Comparison of ENCODE assay signal across 9 mouse cellular contexts in genomic region chr11:61028211-61028950, GRCm38 (mm10). TPM values are rescaled to one million over a fixed set of nuclear protein-coding genes. Genes with fewer than 3 reads are reported as not detected.
DNase-seq lines count a peak whose midpoint lies in the region; ATAC-seq and TF ChIP-seq lines count a peak whose summit lies in the region.
"Had no signal": no experiment of that assay in that cellular context is flagged by ENCODE, and none has a peak within 500 bp of the region (broad histone marks: within the 10 kb centered on the region; RNA-seq: fewer than 3 reads in every experiment).

No protein-coding gene starts in this region.

- no peak overlapping the region for H3K4me3 ChIP-seq in lung, adult 2 months (replicated peaks; ENCODE audit: extremely low read depth, low read depth, low read length)
- H3K4me3 ChIP-seq in neural tube, embryonic 13.5 days, result no peak overlapping the region

- TF ChIP-seq POLR2A in lung, adult 2 months (IDR thresholded peaks at IDR 0.05; ENCODE audit: borderline replicate concordance, extremely low read depth, low read depth, low read length), result no peak

- TF ChIP-seq CTCF in lung, adult 2 months (IDR thresholded peaks at IDR 0.05; ENCODE audit: insufficient read depth, low read length), result no peak

- H3K36me3 ChIP-seq in neural tube, embryonic 13.5 days, result no peaks in the 10 kb centered on the region

- H3K9me3 ChIP-seq in neural tube, embryonic 13.5 days, result no peaks in the 10 kb centered on the region

- no peak for ATAC-seq in neural tube, embryonic 13.5 days (ENCODE audit: low read depth)
- ATAC-seq: liver, postnatal 0 days had no signal

- H3K4me2 ChIP-seq in neural tube, embryonic 13.5 days, result no peak overlapping the region

- 58% methylated on average over 11 of the region's 11 CpGs for WGBS in lung, adult 2 months
- 53% methylated on average over 11 of the region's 11 CpGs for WGBS in neural tube, embryonic 13.5 days

- peak; percentile 9 to 16 for DNase-seq in lung, adult 18-20 months
- DNase-seq in lung, adult 2 months, result no peak
- peak; percentile 57 to 69 for DNase-seq in cerebellum, postnatal 25 days
- peak; percentile 68 for DNase-seq in kidney, adult 9 months
- no peak for DNase-seq in right cerebral cortex, postnatal 36 days (ENCODE audit: low spot score in 2 of 2)
- DNase-seq in layer of hippocampus, postnatal 36 days, result no peak
- DNase-seq in thymus, postnatal 25 days, result no peak
- DNase-seq: liver, postnatal 0 days had no signal

- no peak overlapping the region for H3K27ac ChIP-seq in neural tube, embryonic 13.5 days (replicated peaks)

- 0 out of 2 replicates have a peak overlapping the region, but pooled peaks have one; percentile 32 for H3K9ac ChIP-seq in neural tube, embryonic 13.5 days
- H3K9ac ChIP-seq: liver, postnatal 0 days had no signal

- H3K4me1 ChIP-seq in lung, adult 2 months (ENCODE audit: control insufficient read depth, insufficient read depth, low read length), result no peaks in the 10 kb centered on the region
- H3K4me1 ChIP-seq in neural tube, embryonic 13.5 days (replicated peaks), result peaks cover 48% of the 10 kb centered on the region

- H3K27me3 ChIP-seq in neural tube, embryonic 13.5 days, result peaks cover 27% of the 10 kb centered on the region

RNA-seq across cellular contexts. Expression of gene Kcnj12, which starts 6.0 kb away (rescaled TPM):
- polyA plus RNA-seq in lung, adult 2 months (2012; rRNA removed), result 5.3 and 5.8 TPM in 2 replicates
- polyA plus RNA-seq in neural tube, embryonic 13.5 days (2015; fragmentation: Nextera tagmentation; extraction: Ambion mirVana), result 7.8 and 8.1 TPM in 2 replicates
- 1 to 10 TPM; 6.0 to 6.9 TPM for total RNA-seq in layer of hippocampus, postnatal 36 days (2021)
- polyA plus RNA-seq: liver, postnatal 0 days had no signal

Comparison
In these comparisons a context has a peak if more than half of its experiments do, and no peak if none do; other contexts are left out.
1. DNase-seq: peak in lung, adult 18-20 months (2 of 2), cerebellum, postnatal 25 days (2 of 2) and kidney, adult 9 months (single experiment); none in lung, adult 2 months (single experiment), right cerebral cortex, postnatal 36 days (0 of 2), layer of hippocampus, postnatal 36 days (0 of 2) and thymus, postnatal 25 days (single experiment).